Mouse (Mus musculus): ENCODE data around the gene Tmem163. TPM values are rescaled to one million over a fixed set of nuclear protein-coding genes. Genes with fewer than 3 reads are reported as not detected.

The Tmem163 gene
- total and polyA plus RNA-seq, 3 experiments: not detected

GRCm38 (mm10) chr1:127677131-127677631 is 2.2 kb downstream of the Tmem163 start:
- Histone ChIP-seq H3K9ac (ENCODE audit: control insufficient read depth, low read depth, low read length, poor library complexity, severe bottlenecking) (no peak overlapping the region), H3K4me3 (ENCODE audit: control insufficient read depth in 1 of 2, insufficient read depth in 1 of 2, low read depth in 2 of 2, low read length in 2 of 2) (no peak overlapping the region), H3K4me1 (ENCODE audit: control insufficient read depth in 1 of 2, insufficient read depth in 2 of 2, low read length in 2 of 2) (no peaks in the 10 kb centered on the region), H3K36me3 (ENCODE audit: control insufficient read depth in 1 of 2, insufficient read depth in 2 of 2, low read length in 2 of 2) (no peaks in the 10 kb centered on the region), H3K27me3 (ENCODE audit: control insufficient read depth in 1 of 2, insufficient read depth in 2 of 2, low read length in 2 of 2) (no peaks in the 10 kb centered on the region; a peak in 1 of 4 replicates), H3K79me2 (ENCODE audit: control insufficient read depth, insufficient read depth, low read length, poor library complexity) (no peaks in the 10 kb centered on the region), H3K9me3 (replicated peaks; ENCODE audit: insufficient read depth, low read length) (no peaks in the 10 kb centered on the region), H3K27ac (ENCODE audit: control insufficient read depth, low read depth, low read length) (no peak overlapping the region)
- DNase-seq (ENCODE audit: low read depth, low spot score): no peak
- no peak for TF ChIP-seq USF2 (IDR thresholded peaks at IDR 0.05; ENCODE audit: borderline replicate concordance in 1 of 2, insufficient read depth in 1 of 2, low read depth in 1 of 2, low read length in 2 of 2)
- no peak for TF ChIP-seq MAZ (IDR thresholded peaks at IDR 0.05; ENCODE audit: low read depth, low read length)
- TF ChIP-seq ZC3H11A (IDR thresholded peaks at IDR 0.05; ENCODE audit: low read depth, low read length): no peak
- TF ChIP-seq E2F4 (IDR thresholded peaks at IDR 0.05; ENCODE audit: borderline replicate concordance, low read depth, low read length): no peak
- TF ChIP-seq MYB (IDR thresholded peaks at IDR 0.05; ENCODE audit: low read depth, low read length): no peak
- TF ChIP-seq GABPA (IDR thresholded peaks at IDR 0.05; ENCODE audit: low read depth, low read length): no peak
- no peak for TF ChIP-seq NELFE (IDR thresholded peaks at IDR 0.05; ENCODE audit: low read depth, low read length)
- TF ChIP-seq MAX (IDR thresholded peaks at IDR 0.05; ENCODE audit: low read length): no peak
- TF ChIP-seq EP300 (IDR thresholded peaks at IDR 0.05; ENCODE audit: low read depth in 1 of 2, low read length in 2 of 2): no peak
- TF ChIP-seq ZKSCAN1 (IDR thresholded peaks at IDR 0.05; ENCODE audit: low read depth, low read length): no peak

GRCm38 (mm10) chr1:127676516-127677099 is 2.7 kb downstream of the Tmem163 start:
- H3K4me1 ChIP-seq (ENCODE audit: control insufficient read depth in 1 of 2, insufficient read depth in 2 of 2, low read length in 2 of 2): no peaks in the 10 kb centered on the region
- H3K27ac ChIP-seq (ENCODE audit: control insufficient read depth, low read depth, low read length): no peak overlapping the region
- no peaks in the 10 kb centered on the region for H3K36me3 ChIP-seq (ENCODE audit: control insufficient read depth in 1 of 2, insufficient read depth in 2 of 2, low read length in 2 of 2)
- H3K79me2 ChIP-seq (ENCODE audit: control insufficient read depth, insufficient read depth, low read length, poor library complexity): no peaks in the 10 kb centered on the region
- H3K9me3 ChIP-seq (replicated peaks; ENCODE audit: insufficient read depth, low read length): no peaks in the 10 kb centered on the region
- no peak overlapping the region for H3K9ac ChIP-seq (ENCODE audit: control insufficient read depth, low read depth, low read length, poor library complexity, severe bottlenecking)
- no peak overlapping the region for H3K4me3 ChIP-seq (ENCODE audit: control insufficient read depth in 1 of 2, insufficient read depth in 1 of 2, low read depth in 2 of 2, low read length in 2 of 2)
- TF ChIP-seq MYC (IDR thresholded peaks at IDR 0.05; ENCODE audit: low read depth, low read length) (no peak), MYB (IDR thresholded peaks at IDR 0.05; ENCODE audit: low read depth, low read length) (no peak)
- no peak for DNase-seq (ENCODE audit: low read depth, low spot score)
- no peaks in the 10 kb centered on the region; a peak in 3 of 4 replicates for H3K27me3 ChIP-seq (ENCODE audit: control insufficient read depth in 1 of 2, insufficient read depth in 2 of 2, low read length in 2 of 2)

GRCm38 (mm10) chr1:127676116-127676515 is 3.2 kb downstream of the Tmem163 start:
- H3K9me3 ChIP-seq (replicated peaks; ENCODE audit: insufficient read depth, low read length): no peaks in the 10 kb centered on the region
- DNase-seq (ENCODE audit: low read depth, low spot score): no peak
- H3K27me3 ChIP-seq (ENCODE audit: control insufficient read depth in 1 of 2, insufficient read depth in 2 of 2, low read length in 2 of 2): no peaks in the 10 kb centered on the region; a peak in 3 of 4 replicates
- H3K36me3 ChIP-seq (ENCODE audit: control insufficient read depth in 1 of 2, insufficient read depth in 2 of 2, low read length in 2 of 2): no peaks in the 10 kb centered on the region
- H3K79me2 ChIP-seq (ENCODE audit: control insufficient read depth, insufficient read depth, low read length, poor library complexity): no peaks in the 10 kb centered on the region
- TF ChIP-seq SMC3 (IDR thresholded peaks at IDR 0.05; ENCODE audit: low read depth, low read length): no peak
- no peak for TF ChIP-seq ZNF384 (IDR thresholded peaks at IDR 0.05; ENCODE audit: low read depth, low read length)
- no peak for TF ChIP-seq TAL1 (IDR thresholded peaks at IDR 0.05; ENCODE audit: low read length)
- TF ChIP-seq MYB (IDR thresholded peaks at IDR 0.05; ENCODE audit: low read depth, low read length): no peak
- TF ChIP-seq MAFK (IDR thresholded peaks at IDR 0.05; ENCODE audit: borderline replicate concordance, low read depth, low read length): no peak
- no peak for TF ChIP-seq EP300 (IDR thresholded peaks at IDR 0.05; ENCODE audit: low read depth in 1 of 2, low read length in 2 of 2)
- no peak for TF ChIP-seq POLR2A (IDR thresholded peaks at IDR 0.05; ENCODE audit: control insufficient read depth in 1 of 2, insufficient read depth in 1 of 2, low read depth in 1 of 2, low read length in 2 of 2, poor library complexity in 1 of 2)
- TF ChIP-seq BHLHE40 (IDR thresholded peaks at IDR 0.05; ENCODE audit: borderline replicate concordance, low read depth, low read length): no peak
- TF ChIP-seq MXI1 (IDR thresholded peaks at IDR 0.05; ENCODE audit: low read depth, low read length): no peak
- TF ChIP-seq UBTF (IDR thresholded peaks at IDR 0.05; ENCODE audit: borderline replicate concordance, insufficient read depth, low read depth, low read length): no peak
- no peak for TF ChIP-seq NELFE (IDR thresholded peaks at IDR 0.05; ENCODE audit: low read depth, low read length)
- no peak for TF ChIP-seq ELF1 (IDR thresholded peaks at IDR 0.05; ENCODE audit: low read depth, low read length)
- no peak overlapping the region for H3K27ac ChIP-seq (ENCODE audit: control insufficient read depth, low read depth, low read length)
- no peaks in the 10 kb centered on the region for H3K4me1 ChIP-seq (ENCODE audit: control insufficient read depth in 1 of 2, insufficient read depth in 2 of 2, low read length in 2 of 2)
- no peak overlapping the region for H3K9ac ChIP-seq (ENCODE audit: control insufficient read depth, low read depth, low read length, poor library complexity, severe bottlenecking)
- no peak overlapping the region for H3K4me3 ChIP-seq (ENCODE audit: control insufficient read depth in 1 of 2, insufficient read depth in 1 of 2, low read depth in 2 of 2, low read length in 2 of 2)
